Mouse (Mus musculus) heart, adult 2 months (tissue): Measurements from ENCODE around the gene Arnt2. TPM values are rescaled to one million over a fixed set of nuclear protein-coding genes. Genes with fewer than 3 reads are reported as not detected.

Experiments
- DNase-seq, 2 experiments: peaks; one replicate each; pipeline ENCODE4 v3.0.0; 2021
- H3K27ac ChIP-seq: fragments of 200-600 bp; 2 replicates; pipeline ENCODE4 v1.8.1; 2022
- H3K27me3 ChIP-seq: fragments of 200-500 bp; 2 replicates; pipeline ENCODE4 v1.6.1; 2012; ENCODE audit warnings: mild to moderate bottlenecking, low read length, inconsistent platforms, mixed read lengths; ENCODE audit not compliant: control insufficient read depth, insufficient read depth
- H3K36me3 ChIP-seq: fragments of 200-500 bp; 2 replicates; pipeline ENCODE4 v1.6.1; 2012; ENCODE audit warnings: low read length, inconsistent platforms; ENCODE audit not compliant: control insufficient read depth, insufficient read depth
- H3K4me1 ChIP-seq: fragments of 200-500 bp; 2 replicates; pipeline ENCODE4 v1.6.1; 2011; ENCODE audit warnings: low read length; ENCODE audit not compliant: control insufficient read depth, insufficient read depth
- H3K4me3 ChIP-seq: fragments of 200-600 bp; 2 replicates; pipeline ENCODE4 v1.8.1; 2022
- H3K79me2 ChIP-seq: fragments of 200-500 bp; replicated peaks from 2 replicates; pipeline ENCODE4 v1.6.1; 2012; ENCODE audit warnings: mild to moderate bottlenecking, inconsistent platforms, low read length, moderate library complexity, mixed read lengths; ENCODE audit not compliant: control insufficient read depth, insufficient read depth
- H3K9ac ChIP-seq: fragments of 200-500 bp; 2 replicates; pipeline ENCODE4 v1.6.1; 2012; ENCODE audit warnings: low read depth, mild to moderate bottlenecking, control low read depth, inconsistent platforms, low read length, mixed read lengths
- CTCF ChIP-seq: fragments of 200-600 bp; IDR thresholded peaks from 2 replicates; pipeline ENCODE4 v1.8.1; 2022; ENCODE audit warnings: antibody characterized with exemption, mild to moderate bottlenecking, moderate library complexity
- EP300 ChIP-seq: fragments of 200-500 bp; IDR thresholded peaks from 2 replicates; pipeline ENCODE4 v1.6.1; 2011; ENCODE audit warnings: low read depth, low read length, control low read depth; ENCODE audit not compliant: insufficient read depth
- POLR2A ChIP-seq: fragments of 200-500 bp; IDR thresholded peaks from 2 replicates; pipeline ENCODE4 v1.6.1; 2011; ENCODE audit warnings: mild to moderate bottlenecking, low read depth, low read length, control low read depth; ENCODE audit not compliant: insufficient read depth
- WGBS: fragments of 180-500 bp; shearing (Covaris S2); methylation state at CpG from one replicate; pipeline ENCODE4 v1.1.7; 2018; 5-methylcytosine and 5-hydroxymethylcytosine counted together
- intact Hi-C: fragments of 180-260 bp; cut with DNase I; formaldehyde crosslinking; loops from one replicate; pipeline ENCODE4 v1.15.1; 2025
- polyA plus RNA-seq: library from polyadenylated mRNA; depleted of rRNA; stranded (reverse); fragments of >200 nt; gene quantifications from 2 replicates; pipeline ENCODE4 v1.2.3, GENCODE M21; 2012
- total RNA-seq, 2 experiments: library from RNA; stranded (reverse); gene quantifications; 2 replicates each; pipeline ENCODE4 v1.2.3; 2021

Gene Arnt2
- total and polyA plus RNA-seq, 3 experiments, result 0.34 to 0.91 (median 0.70) TPM

DNA sequence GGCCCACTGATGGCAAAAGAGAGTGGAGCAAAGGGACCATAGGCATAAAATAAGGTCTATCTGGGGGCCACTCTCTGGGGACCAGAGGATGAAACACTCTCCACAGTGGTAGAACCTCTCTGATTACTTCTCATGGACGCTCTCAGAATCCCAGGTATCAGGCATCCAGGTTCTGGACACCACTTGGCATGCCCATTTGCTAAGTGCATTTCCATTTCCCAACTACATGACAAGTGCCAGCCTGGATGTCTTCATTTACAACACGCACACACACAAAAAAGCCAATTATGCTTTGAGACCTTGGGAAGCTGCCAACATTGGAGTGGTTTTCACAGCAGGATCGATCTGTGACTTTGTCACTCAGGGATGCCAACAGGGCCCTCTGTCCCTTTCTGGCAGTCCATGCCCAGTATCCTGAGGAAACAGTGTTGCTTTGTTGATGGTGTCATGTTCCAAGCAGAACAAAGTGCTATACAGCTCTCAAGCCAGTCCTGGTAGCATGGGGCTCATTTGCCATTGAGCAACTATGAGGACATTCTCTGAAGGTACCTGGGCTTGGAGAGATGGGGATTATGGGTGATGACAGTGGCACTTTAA lies 102.5 kb downstream of the Arnt2 start:
- DNase-seq, result no peak
- H3K27me3 ChIP-seq, result no peaks in the 10 kb centered on the region
- WGBS, result 67% methylated on average over 3 of the region's 3 CpGs
- no peaks in the 10 kb centered on the region for H3K79me2 ChIP-seq
- peaks cover 2% of the 10 kb centered on the region; the same call in 1 of the 2 replicates for H3K4me1 ChIP-seq
- intact Hi-C loops, result no loop called here
- TF ChIP-seq CTCF, result no peak
- no peak for TF ChIP-seq EP300
- TF ChIP-seq POLR2A, result no peak
- H3K9ac ChIP-seq, result no peak overlapping the region
- H3K4me3 ChIP-seq, result no peak overlapping the region
- H3K36me3 ChIP-seq, result no peaks in the 10 kb centered on the region
- no peak overlapping the region for H3K27ac ChIP-seq

DNA sequence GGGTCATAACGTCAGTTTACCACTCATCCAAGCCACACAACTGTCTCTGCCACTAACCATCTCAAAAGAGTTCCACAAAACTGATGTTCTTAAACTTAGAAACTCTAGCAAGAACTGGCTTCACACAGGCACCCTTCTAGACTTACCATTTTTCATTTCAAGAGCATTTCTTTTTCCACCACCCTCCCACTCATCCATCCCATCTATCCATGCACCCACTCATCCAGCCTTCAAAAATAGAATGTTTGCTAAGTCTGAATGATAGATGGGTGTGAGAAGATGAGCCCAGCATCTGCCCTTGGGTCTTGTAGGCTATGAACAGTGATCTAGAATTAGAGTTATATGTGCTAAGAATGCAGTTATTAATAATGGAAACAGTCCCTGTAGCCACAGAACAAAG lies 109.7 kb downstream of the Arnt2 start:
- no peak for DNase-seq
- no peak overlapping the region for H3K9ac ChIP-seq
- H3K27ac ChIP-seq, result no peak overlapping the region
- TF ChIP-seq CTCF (no peak), EP300 (no peak), POLR2A (no peak)
- WGBS, result 56% methylated on average over 1 of the region's 1 CpGs
- intact Hi-C loops, result no loop called here
- no peaks in the 10 kb centered on the region for H3K36me3 ChIP-seq
- H3K4me1 ChIP-seq, result peaks cover 2% of the 10 kb centered on the region; the same call in 1 of the 2 replicates
- H3K4me3 ChIP-seq, result no peak overlapping the region
- no peaks in the 10 kb centered on the region for H3K27me3 ChIP-seq
- no peaks in the 10 kb centered on the region for H3K79me2 ChIP-seq

DNA sequence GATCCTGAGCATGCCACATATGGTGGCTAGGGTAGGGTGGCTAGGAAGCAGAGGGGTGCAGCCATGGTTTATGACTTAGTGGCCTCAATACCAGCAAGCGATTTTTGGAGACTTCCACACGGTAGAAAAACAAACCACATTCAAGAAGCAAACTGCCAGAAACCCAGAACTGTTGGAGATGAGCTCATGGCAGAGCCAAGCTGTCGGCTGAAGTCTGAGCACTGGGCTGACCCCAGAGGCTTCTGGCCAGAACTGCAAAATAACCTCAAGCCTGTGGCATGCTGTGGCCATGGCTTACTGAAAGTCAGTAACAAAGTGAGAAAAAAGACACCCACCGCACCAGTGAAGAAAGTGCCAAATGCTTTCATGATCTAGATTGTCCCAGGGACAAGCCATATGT lies 110.4 kb downstream of the Arnt2 start:
- Histone ChIP-seq H3K4me3 (no peak overlapping the region), H3K36me3 (no peaks in the 10 kb centered on the region), H3K9ac (no peak overlapping the region), H3K4me1 (peaks cover 2% of the 10 kb centered on the region; the same call in 1 of the 2 replicates), H3K27me3 (no peaks in the 10 kb centered on the region), H3K27ac (no peak overlapping the region), H3K79me2 (no peaks in the 10 kb centered on the region)
- no peak for TF ChIP-seq CTCF
- TF ChIP-seq EP300, result no peak
- TF ChIP-seq POLR2A, result no peak
- WGBS, result 71% methylated on average over 4 of the region's 4 CpGs
- intact Hi-C loops, result no loop called here
- DNase-seq, result no peak

DNA sequence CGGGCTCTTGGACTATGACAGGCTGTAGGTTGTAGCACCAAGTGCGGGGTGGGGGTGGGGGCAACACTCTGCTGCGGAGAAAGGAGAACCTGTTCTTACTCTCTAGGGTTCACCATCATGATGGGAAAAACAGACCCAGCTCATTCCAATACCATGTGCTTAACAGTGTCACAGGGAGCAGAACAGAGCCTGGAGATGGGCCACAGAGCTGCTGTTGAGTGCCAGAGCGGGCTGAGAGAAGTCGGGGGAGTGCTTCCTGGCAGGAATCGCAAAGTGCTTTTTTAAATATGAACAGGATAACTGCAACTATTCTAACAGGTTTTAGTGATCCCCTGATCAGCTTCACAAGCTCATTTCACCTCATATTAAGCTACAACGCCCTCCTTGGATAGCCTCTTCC lies 116.9 kb downstream of the Arnt2 start:
- Histone ChIP-seq H3K79me2 (no peaks in the 10 kb centered on the region), H3K4me1 (peaks cover 2% of the 10 kb centered on the region; the same call in 1 of the 2 replicates), H3K27me3 (no peaks in the 10 kb centered on the region), H3K9ac (no peak overlapping the region), H3K36me3 (no peaks in the 10 kb centered on the region), H3K4me3 (no peak overlapping the region), H3K27ac (no peak overlapping the region)
- peak in 1 of 2 experiments; percentile 26 for DNase-seq
- TF ChIP-seq CTCF, result no peak
- no peak for TF ChIP-seq POLR2A
- TF ChIP-seq EP300, result no peak
- WGBS, result 46% methylated on average over 7 of the region's 7 CpGs
- intact Hi-C loops, result no loop called here

DNA sequence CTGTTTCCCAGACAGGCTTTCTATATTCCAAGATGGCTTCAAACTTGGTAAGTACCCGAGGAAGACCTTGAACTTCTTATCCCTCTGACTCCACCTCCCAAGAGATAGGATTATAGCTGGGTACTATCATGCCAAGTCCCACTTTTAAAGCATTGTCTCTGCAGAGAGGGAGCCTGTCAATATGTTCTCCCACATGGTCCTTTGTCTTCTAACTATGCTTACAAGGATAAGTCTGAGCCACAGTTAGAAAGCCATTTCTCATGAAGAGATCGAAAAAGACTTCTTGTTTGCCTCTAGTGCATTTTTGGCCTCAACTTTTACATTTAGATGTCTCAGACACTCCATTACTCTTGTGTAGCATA lies 122.8 kb downstream of the Arnt2 start:
- Histone ChIP-seq H3K27me3 (no peaks in the 10 kb centered on the region), H3K4me1 (no peaks in the 10 kb centered on the region), H3K9ac (no peak overlapping the region), H3K27ac (no peak overlapping the region), H3K79me2 (no peaks in the 10 kb centered on the region), H3K4me3 (no peak overlapping the region), H3K36me3 (no peaks in the 10 kb centered on the region)
- intact Hi-C loops, result no loop called here
- no peak for TF ChIP-seq CTCF
- TF ChIP-seq POLR2A, result no peak
- no peak for TF ChIP-seq EP300
- no peak for DNase-seq
- 62% methylated on average over 2 of the region's 2 CpGs for WGBS

DNA sequence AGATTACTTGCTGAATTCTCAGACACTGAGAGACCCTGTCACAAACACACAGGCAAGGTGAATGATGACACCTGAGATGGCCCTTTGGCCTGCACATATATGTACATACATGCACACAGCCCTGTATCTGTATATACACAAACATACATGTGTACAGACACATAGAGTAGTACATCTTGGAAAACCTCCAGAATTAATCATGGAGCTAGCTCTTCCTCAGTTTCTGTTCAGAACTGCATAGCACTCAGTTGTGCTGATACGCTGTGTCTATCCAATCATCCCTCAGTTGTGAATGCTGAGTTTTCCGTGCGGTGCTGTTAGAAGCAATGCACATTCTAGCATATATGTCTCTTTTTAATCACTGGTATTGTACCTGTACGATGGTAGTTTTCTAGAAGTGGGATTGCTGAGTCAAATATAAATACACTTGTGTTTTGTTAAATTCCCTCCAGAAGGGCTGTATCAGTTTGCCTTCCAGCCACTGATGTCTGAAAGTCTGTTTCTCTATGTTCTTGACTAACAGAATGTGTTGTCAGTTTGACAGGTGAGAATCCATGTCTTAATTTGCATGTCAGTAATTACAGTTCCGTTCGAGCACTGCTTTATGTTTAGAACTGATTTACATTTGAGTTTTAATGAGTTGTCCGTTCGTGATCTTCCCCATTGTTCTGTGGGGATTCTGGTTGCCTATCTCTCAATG lies 123.3 kb downstream of the Arnt2 start:
- no peaks in the 10 kb centered on the region for H3K79me2 ChIP-seq
- intact Hi-C loops, result no loop called here
- no peak overlapping the region for H3K4me3 ChIP-seq
- DNase-seq, result no peak
- no peaks in the 10 kb centered on the region for H3K27me3 ChIP-seq
- WGBS, result 90% methylated on average over 8 of the region's 8 CpGs
- H3K27ac ChIP-seq, result no peak overlapping the region
- no peaks in the 10 kb centered on the region for H3K4me1 ChIP-seq
- no peak overlapping the region for H3K9ac ChIP-seq
- H3K36me3 ChIP-seq, result no peaks in the 10 kb centered on the region
- TF ChIP-seq CTCF (no peak), POLR2A (no peak), EP300 (no peak)
